Mouse (Mus musculus): Measurements from ENCODE around the gene Ttpal. TPM values are rescaled to one million over a fixed set of nuclear protein-coding genes. Genes with fewer than 3 reads are reported as not detected.
A peak's percentile ranks its signal among the peaks of the same experiment; 100 is the strongest.

Ttpal gene
- polyA plus RNA-seq (2015; fragmentation: Nextera tagmentation; extraction: Ambion mirVana), result 22.2 and 22.9 TPM in 2 replicates

DNA sequence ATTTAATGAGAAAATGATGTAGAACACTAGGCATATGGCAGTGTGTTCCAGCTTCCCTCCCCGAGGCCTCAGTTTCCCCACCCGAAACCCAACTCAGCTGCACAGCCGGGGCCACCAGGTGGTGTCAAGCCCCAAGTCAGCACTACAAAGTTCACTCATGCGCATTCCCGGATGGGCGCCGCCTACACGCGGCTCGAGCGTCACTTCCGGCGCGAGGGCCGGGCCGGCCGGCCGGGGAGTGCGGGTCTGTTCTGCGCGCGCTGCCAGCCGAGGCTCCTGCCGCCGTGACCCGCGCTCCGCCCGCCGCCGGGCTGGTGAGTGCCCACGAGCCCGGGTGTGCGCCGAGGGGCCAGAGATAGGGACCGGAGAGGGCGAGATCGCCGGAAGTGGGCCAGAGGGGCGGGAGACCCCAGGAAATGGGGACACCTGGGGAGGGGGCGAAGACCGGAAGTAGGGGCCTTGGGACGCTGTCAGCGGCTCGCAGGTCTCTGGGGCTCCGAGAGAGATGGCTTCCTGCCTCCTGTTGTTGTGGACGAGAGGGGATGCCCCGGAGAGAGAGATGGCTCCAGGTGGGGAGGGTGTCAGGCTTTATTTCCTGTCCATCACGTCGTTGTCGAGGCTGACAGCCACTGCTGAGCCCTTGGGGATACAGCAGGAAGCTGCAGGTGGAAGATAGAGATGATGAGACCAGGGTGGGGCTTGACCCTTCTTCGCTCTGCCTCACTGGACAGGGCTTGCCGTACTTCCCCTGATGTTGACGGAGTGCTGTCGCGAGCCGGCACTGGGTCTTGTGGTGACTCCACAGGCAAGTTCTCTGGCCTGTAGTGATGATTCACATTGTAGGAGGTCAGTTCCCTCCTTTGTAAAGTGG is at the start of gene Ttpal:
Ttpal (plus strand) TSS at position 214 of the 871 bp plus-strand sequence.
- Histone ChIP-seq H3K9ac (ENCODE audit: low read depth, low read length) (peak within 1 kb of the TSS; percentile 98), H3K4me3 (ENCODE audit: low read length) (peak within 1 kb of the TSS; percentile 95), H3K36me3 (ENCODE audit: control insufficient read depth, insufficient read depth, low read length) (no peaks in the 10 kb centered on the region), H3K4me2 (ENCODE audit: low read depth, low read length) (peak within 1 kb of the TSS; percentile 94), H3K27ac (ENCODE audit: low read length) (peak within 1 kb of the TSS; percentile 91), H3K4me1 (ENCODE audit: control insufficient read depth, insufficient read depth, low read length) (peaks cover 14% of the 10 kb centered on the region), H3K27me3 (replicated peaks; ENCODE audit: control insufficient read depth, insufficient read depth, low read length) (no peaks in the 10 kb centered on the region), H3K9me3 (ENCODE audit: control insufficient read depth, low read length) (no peaks in the 10 kb centered on the region)
- under 1% methylated on average over 57 of the region's 57 CpGs for WGBS
- peak; percentile 92 for ATAC-seq

DNA sequence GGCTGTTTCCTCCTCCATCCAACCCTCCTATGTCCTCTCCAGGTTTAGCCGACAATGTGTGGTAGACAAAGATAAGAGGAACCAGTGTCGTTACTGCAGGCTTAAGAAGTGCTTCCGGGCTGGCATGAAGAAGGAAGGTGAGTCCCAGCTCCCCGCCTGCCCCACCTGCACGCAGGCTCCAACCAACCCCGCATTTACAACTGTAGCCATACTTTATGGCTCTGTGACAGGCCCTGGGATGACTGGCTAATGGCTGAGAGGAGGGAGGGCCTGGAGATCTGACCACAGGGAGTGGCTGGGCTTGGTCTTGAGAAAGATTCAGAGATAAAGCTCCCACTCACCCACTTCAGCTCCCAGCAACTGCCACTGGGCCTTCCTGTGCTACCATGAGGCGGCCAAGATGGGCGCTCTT is 49.6 kb upstream of the Ttpal start:
- Histone ChIP-seq H3K4me1 (ENCODE audit: control insufficient read depth, insufficient read depth, low read length) (peaks cover 25% of the 10 kb centered on the region; the same call in 1 of the 2 replicates), H3K4me3 (ENCODE audit: low read length) (no peak overlapping the region), H3K9me3 (ENCODE audit: control insufficient read depth, low read length) (no peaks in the 10 kb centered on the region), H3K36me3 (ENCODE audit: control insufficient read depth, insufficient read depth, low read length) (no peaks in the 10 kb centered on the region), H3K27ac (ENCODE audit: low read length) (peak overlapping the region; percentile 95), H3K27me3 (replicated peaks; ENCODE audit: control insufficient read depth, insufficient read depth, low read length) (no peaks in the 10 kb centered on the region), H3K9ac (ENCODE audit: low read depth, low read length) (peak overlapping the region; percentile 5), H3K4me2 (ENCODE audit: low read depth, low read length) (no peak overlapping the region)
- ATAC-seq, result peak; percentile 94
- 29% methylated on average over 8 of the region's 8 CpGs for WGBS

DNA sequence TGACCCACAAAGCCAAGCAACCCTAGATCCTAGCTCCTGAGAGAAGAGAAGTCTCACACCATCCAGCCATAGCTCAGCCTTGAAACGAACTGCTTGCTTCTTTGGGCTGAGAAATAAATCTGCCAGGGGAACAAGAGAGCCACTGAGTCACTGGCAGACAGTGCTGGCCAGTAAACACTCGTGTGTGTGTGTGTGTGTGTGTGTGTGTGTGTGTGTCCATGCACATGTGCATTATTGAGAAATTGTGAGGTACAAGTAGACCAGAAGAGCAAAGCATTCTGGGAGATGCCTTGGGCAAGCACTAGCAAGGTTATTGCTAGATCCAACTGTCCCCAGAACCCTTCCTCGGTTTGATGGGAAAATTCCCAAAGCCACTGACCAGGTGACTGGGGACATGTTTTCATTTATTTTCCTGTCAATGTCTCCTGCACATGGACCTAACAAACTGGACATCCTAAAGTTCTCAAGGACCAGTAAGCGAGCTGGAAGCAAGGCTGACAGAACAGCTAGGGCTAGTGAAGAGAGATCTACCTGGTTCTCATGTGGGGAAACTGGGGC is 47.6 kb upstream of the Ttpal start:
- no peak for ATAC-seq
- Histone ChIP-seq H3K27me3 (replicated peaks; ENCODE audit: control insufficient read depth, insufficient read depth, low read length) (no peaks in the 10 kb centered on the region), H3K4me3 (ENCODE audit: low read length) (no peak overlapping the region), H3K9me3 (ENCODE audit: control insufficient read depth, low read length) (no peaks in the 10 kb centered on the region), H3K9ac (ENCODE audit: low read depth, low read length) (peak overlapping the region; percentile 50; the same call in 1 of the 2 replicates), H3K4me2 (ENCODE audit: low read depth, low read length) (peak overlapping the region; percentile 2; the same call in 1 of the 2 replicates), H3K36me3 (ENCODE audit: control insufficient read depth, insufficient read depth, low read length) (0 out of 2 replicates have a peak, but pooled peaks cover 3% of the 10 kb centered on the region), H3K4me1 (ENCODE audit: control insufficient read depth, insufficient read depth, low read length) (peaks cover 29% of the 10 kb centered on the region; the same call in 1 of the 2 replicates), H3K27ac (ENCODE audit: low read length) (peak overlapping the region; percentile 83)
- WGBS, result 65% methylated on average over 4 of the region's 4 CpGs

DNA sequence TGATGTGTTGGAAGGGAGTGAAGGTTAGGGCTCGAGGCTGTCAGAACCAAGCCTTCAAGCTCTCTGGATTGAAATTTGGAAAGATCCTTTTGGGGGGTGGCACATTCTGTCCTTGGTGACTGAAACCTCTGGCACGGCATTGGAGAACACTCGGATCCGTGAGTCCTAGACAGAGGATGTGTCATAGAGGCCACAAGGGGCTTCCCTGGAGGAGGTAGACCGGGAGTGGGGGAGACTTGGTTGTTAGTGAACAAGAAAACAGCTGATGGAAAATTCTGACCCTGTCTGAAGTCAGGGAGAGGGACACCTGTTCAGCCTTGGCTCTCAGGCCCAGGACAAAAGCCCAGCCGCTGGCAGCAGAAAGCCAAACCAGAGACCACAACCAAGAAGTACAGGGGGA is 47.1 kb upstream of the Ttpal start:
- no peaks in the 10 kb centered on the region for H3K9me3 ChIP-seq (ENCODE audit: control insufficient read depth, low read length)
- ATAC-seq, result no peak

DNA sequence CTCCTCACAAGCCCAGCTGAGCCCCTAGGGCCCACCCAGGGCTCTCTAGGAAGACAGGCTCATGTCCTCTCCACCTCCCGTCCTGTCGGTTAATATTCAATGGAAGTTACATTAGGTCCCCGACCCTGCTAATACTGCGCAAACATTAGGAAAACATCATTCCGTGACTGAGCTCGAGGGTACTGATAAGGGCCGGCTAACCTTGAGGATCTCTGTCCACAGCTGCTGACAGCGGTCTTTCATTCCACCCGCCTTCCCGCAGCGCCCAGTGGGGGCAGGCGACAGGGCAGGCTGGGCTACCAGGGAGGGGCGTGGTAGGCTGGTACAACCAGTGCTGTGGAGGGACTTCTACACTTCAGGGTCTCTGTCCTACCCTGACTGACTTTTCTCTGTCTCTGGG is 46.7 kb upstream of the Ttpal start:
- Histone ChIP-seq H3K4me2 (ENCODE audit: low read depth, low read length) (0 out of 2 replicates have a peak overlapping the region, but pooled peaks have one; percentile 5), H3K9ac (ENCODE audit: low read depth, low read length) (peak overlapping the region; percentile 50; the same call in 1 of the 2 replicates), H3K4me1 (ENCODE audit: control insufficient read depth, insufficient read depth, low read length) (peaks cover 29% of the 10 kb centered on the region; the same call in 1 of the 2 replicates), H3K27ac (ENCODE audit: low read length) (peak overlapping the region; percentile 83), H3K27me3 (replicated peaks; ENCODE audit: control insufficient read depth, insufficient read depth, low read length) (no peaks in the 10 kb centered on the region), H3K4me3 (ENCODE audit: low read length) (no peak overlapping the region), H3K36me3 (ENCODE audit: control insufficient read depth, insufficient read depth, low read length) (0 out of 2 replicates have a peak, but pooled peaks cover 3% of the 10 kb centered on the region), H3K9me3 (ENCODE audit: control insufficient read depth, low read length) (no peaks in the 10 kb centered on the region)
- 53% methylated on average over 13 of the region's 13 CpGs for WGBS
- peak; percentile 50 for ATAC-seq

More for the DNA sequence above, 47.1 kb upstream of the Ttpal start:
- Histone ChIP-seq H3K36me3 (ENCODE audit: control insufficient read depth, insufficient read depth, low read length) (0 out of 2 replicates have a peak, but pooled peaks cover 3% of the 10 kb centered on the region), H3K4me2 (ENCODE audit: low read depth, low read length) (peak overlapping the region; percentile 5; the same call in 1 of the 2 replicates), H3K27me3 (replicated peaks; ENCODE audit: control insufficient read depth, insufficient read depth, low read length) (no peaks in the 10 kb centered on the region), H3K9ac (ENCODE audit: low read depth, low read length) (peak overlapping the region; percentile 50; the same call in 1 of the 2 replicates), H3K4me3 (ENCODE audit: low read length) (no peak overlapping the region), H3K27ac (ENCODE audit: low read length) (peak overlapping the region; percentile 83), H3K4me1 (ENCODE audit: control insufficient read depth, insufficient read depth, low read length) (peaks cover 29% of the 10 kb centered on the region; the same call in 1 of the 2 replicates)
- 51% methylated on average over 6 of the region's 6 CpGs for WGBS

DNA sequence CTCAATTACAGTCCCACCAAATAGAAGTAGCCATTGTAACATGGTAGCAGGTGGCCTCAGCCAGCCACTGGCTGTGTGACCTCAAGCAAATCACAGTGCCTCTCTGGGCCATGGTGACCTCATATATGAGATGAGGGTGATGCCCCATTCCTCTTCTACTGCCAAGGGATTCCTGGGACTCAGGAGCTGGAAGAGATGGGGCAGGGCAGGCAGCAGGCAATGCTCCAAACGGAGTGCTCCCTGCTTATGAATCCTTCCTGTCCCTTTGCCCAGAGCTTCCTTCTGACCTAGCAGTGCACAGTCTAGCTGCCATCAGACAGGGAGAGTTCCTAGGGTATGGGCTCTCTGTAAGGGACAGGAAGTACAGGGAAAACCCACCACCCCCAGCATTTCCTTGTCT is 43.6 kb upstream of the Ttpal start:
- H3K4me3 ChIP-seq (ENCODE audit: low read length), result no peak overlapping the region
- 0 out of 2 replicates have a peak, but pooled peaks cover 8% of the 10 kb centered on the region for H3K36me3 ChIP-seq (ENCODE audit: control insufficient read depth, insufficient read depth, low read length)
- 0 out of 2 replicates have a peak overlapping the region, but pooled peaks have one; percentile 7 for H3K27ac ChIP-seq (ENCODE audit: low read length)
- no peaks in the 10 kb centered on the region for H3K27me3 ChIP-seq (replicated peaks; ENCODE audit: control insufficient read depth, insufficient read depth, low read length)
- ATAC-seq, result no peak
- no peak overlapping the region for H3K9ac ChIP-seq (ENCODE audit: low read depth, low read length)
- H3K9me3 ChIP-seq (ENCODE audit: control insufficient read depth, low read length), result no peaks in the 10 kb centered on the region
- WGBS, result 69% methylated on average over 1 of the region's 1 CpGs
- peaks cover 18% of the 10 kb centered on the region; the same call in 1 of the 2 replicates for H3K4me1 ChIP-seq (ENCODE audit: control insufficient read depth, insufficient read depth, low read length)
- H3K4me2 ChIP-seq (ENCODE audit: low read depth, low read length), result no peak overlapping the region

DNA sequence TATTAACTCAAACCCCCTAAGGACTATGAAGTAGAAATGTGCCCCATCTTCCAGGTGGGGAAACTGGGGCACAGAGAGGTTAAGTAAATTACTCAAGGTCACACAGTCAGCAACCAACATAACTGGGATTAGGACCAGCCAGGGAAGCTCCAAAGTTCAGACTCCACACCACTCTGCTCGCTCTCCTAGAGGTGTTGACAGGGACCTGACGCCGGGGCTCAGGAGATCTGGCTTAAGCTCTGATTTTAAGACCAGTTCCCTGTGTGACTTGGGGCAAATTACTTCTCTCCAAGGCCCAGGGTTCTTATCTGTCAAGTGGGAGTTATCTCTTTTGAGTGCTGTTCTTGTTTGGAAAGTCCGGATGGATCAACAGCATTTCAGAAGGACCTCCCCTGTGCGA is 42.9 kb upstream of the Ttpal start:
- H3K4me1 ChIP-seq (ENCODE audit: control insufficient read depth, insufficient read depth, low read length), result peaks cover 18% of the 10 kb centered on the region; the same call in 1 of the 2 replicates
- H3K27me3 ChIP-seq (replicated peaks; ENCODE audit: control insufficient read depth, insufficient read depth, low read length), result no peaks in the 10 kb centered on the region
- ATAC-seq, result no peak
- no peak overlapping the region for H3K27ac ChIP-seq (ENCODE audit: low read length)
- 0 out of 2 replicates have a peak, but pooled peaks cover 8% of the 10 kb centered on the region for H3K36me3 ChIP-seq (ENCODE audit: control insufficient read depth, insufficient read depth, low read length)
- 49% methylated on average over 5 of the region's 5 CpGs for WGBS
- H3K4me3 ChIP-seq (ENCODE audit: low read length), result no peak overlapping the region
- H3K9me3 ChIP-seq (ENCODE audit: control insufficient read depth, low read length), result no peaks in the 10 kb centered on the region
- H3K9ac ChIP-seq (ENCODE audit: low read depth, low read length), result no peak overlapping the region
- H3K4me2 ChIP-seq (ENCODE audit: low read depth, low read length), result no peak overlapping the region

DNA sequence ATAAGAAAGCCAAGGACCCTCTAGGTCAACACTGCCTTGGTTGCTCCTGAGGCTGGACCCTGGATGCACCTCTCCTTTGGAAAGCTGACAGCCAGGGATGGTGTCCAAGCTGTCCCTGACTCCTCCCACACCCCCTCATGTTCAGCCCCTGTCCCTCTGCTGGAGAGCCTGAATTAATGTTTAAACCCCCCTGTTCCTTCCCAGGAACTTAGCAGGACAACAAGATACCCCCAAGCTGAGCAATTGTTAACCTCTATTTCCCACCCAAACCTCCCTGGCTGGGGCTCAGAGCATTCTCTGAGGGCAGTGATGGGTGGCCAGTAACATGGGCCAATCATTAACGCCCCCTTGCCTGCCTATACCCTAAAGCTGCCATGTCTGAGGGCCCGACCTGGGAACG is 41.9 kb upstream of the Ttpal start:
- 75% methylated on average over 3 of the region's 3 CpGs for WGBS
- no peaks in the 10 kb centered on the region for H3K27me3 ChIP-seq (replicated peaks; ENCODE audit: control insufficient read depth, insufficient read depth, low read length)
- ATAC-seq, result no peak
- H3K36me3 ChIP-seq (ENCODE audit: control insufficient read depth, insufficient read depth, low read length), result 0 out of 2 replicates have a peak, but pooled peaks cover 8% of the 10 kb centered on the region
- peaks cover 11% of the 10 kb centered on the region; the same call in 1 of the 2 replicates for H3K4me1 ChIP-seq (ENCODE audit: control insufficient read depth, insufficient read depth, low read length)
- H3K27ac ChIP-seq (ENCODE audit: low read length), result no peak overlapping the region
- H3K9ac ChIP-seq (ENCODE audit: low read depth, low read length), result no peak overlapping the region
- no peak overlapping the region for H3K4me2 ChIP-seq (ENCODE audit: low read depth, low read length)
- no peak overlapping the region for H3K4me3 ChIP-seq (ENCODE audit: low read length)
- H3K9me3 ChIP-seq (ENCODE audit: control insufficient read depth, low read length), result no peaks in the 10 kb centered on the region
